Mouse (Mus musculus): ENCODE results near the gene Rasl2-9. TPM values are rescaled to one million over a fixed set of nuclear protein-coding genes. Genes with fewer than 3 reads are reported as not detected.

Rasl2-9 gene
- polyA plus RNA-seq, 1 experiment = 1.3 TPM

DNA sequence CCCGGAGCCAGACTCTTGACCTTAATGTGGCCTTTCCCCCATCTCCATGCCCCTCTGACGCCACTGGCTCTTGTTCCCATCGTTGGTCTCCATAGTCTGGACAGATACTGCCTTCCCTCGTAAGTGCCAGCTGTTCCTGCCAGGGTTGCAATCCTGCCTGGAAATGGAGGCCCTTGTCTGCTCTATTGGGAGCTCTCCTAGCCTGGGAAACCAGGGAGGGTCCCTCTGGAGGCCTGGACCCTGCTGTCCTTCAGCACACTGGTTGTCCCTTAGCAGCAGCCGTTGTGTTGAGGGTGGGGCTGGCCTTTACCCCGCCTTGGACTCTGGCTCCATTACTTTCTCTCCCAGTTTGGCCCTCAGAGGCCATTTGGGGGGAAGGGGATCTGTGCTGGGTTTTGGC lies 33.4 kb downstream of the Rasl2-9 start:
- no peak for TF ChIP-seq POLR2A (IDR thresholded peaks at IDR 0.05; ENCODE audit: insufficient read depth, low read length)
- no peak for TF ChIP-seq EP300 (IDR thresholded peaks at IDR 0.05; ENCODE audit: insufficient read depth, low read depth, low read length)
- no peak for TF ChIP-seq CTCF (IDR thresholded peaks at IDR 0.05; ENCODE audit: low read depth, low read length)
- Histone ChIP-seq H3K9me3 (replicated peaks; ENCODE audit: control insufficient read depth, insufficient read depth, low read length, poor library complexity, severe bottlenecking) (no peaks in the 10 kb centered on the region), H3K36me3 (ENCODE audit: control insufficient read depth, insufficient read depth, low read length, poor library complexity, severe bottlenecking) (peaks cover 28% of the 10 kb centered on the region), H3K9ac (ENCODE audit: low read depth, poor library complexity, severe bottlenecking) (no peak overlapping the region), H3K4me3 (ENCODE audit: low read depth, low read length) (no peak overlapping the region), H3K4me1 (ENCODE audit: control insufficient read depth, insufficient read depth, low read length) (no peaks in the 10 kb centered on the region), H3K27ac (ENCODE audit: insufficient read depth, low read length) (no peak overlapping the region), H3K27me3 (ENCODE audit: control insufficient read depth, insufficient read depth, low read length, poor library complexity, severe bottlenecking) (no peaks in the 10 kb centered on the region)

DNA sequence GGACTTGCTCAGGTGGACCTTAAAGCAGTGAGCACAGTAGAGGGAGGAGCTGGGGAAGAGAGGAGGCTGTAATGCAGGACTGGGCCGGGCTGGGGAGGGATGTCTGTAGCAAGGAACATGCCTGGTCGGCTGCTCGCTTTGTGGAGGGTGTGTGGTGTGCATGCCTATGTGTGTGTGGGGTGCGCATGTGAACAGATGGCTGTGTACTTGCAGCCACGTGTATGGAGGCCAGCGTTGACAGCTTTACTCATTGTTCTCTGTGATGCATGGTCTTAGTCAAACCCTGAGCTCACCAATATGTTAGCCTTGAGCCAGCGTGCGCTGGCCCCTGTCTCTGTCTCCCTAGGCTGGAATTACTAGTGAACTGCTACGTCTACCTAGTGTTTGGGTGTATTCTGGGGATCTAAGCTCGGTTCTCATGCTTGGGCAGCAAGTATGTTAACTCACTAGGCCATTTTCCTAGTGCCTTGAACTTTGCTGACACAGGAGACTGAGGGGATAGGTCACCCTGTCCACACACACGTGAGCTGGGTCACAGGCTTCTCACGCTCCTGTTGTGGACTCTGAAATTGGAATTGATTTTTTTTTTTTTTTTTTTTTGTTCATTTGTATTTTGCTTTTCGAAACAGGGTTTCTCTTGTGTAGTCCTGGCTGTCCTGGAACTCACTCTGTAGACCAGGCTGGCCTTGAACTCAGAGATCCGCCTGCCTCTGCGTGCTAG lies 34.6 kb downstream of the Rasl2-9 start:
- H3K9ac ChIP-seq (ENCODE audit: low read depth, poor library complexity, severe bottlenecking) = no peak overlapping the region
- no peak overlapping the region for H3K27ac ChIP-seq (ENCODE audit: insufficient read depth, low read length)
- H3K9me3 ChIP-seq (replicated peaks; ENCODE audit: control insufficient read depth, insufficient read depth, low read length, poor library complexity, severe bottlenecking) = no peaks in the 10 kb centered on the region
- H3K4me3 ChIP-seq (ENCODE audit: low read depth, low read length) = no peak overlapping the region
- TF ChIP-seq POLR2A (IDR thresholded peaks at IDR 0.05; ENCODE audit: insufficient read depth, low read length) (no peak), EP300 (IDR thresholded peaks at IDR 0.05; ENCODE audit: insufficient read depth, low read depth, low read length) (no peak), CTCF (IDR thresholded peaks at IDR 0.05; ENCODE audit: low read depth, low read length) (no peak)
- H3K36me3 ChIP-seq (ENCODE audit: control insufficient read depth, insufficient read depth, low read length, poor library complexity, severe bottlenecking) = peaks cover 25% of the 10 kb centered on the region
- H3K27me3 ChIP-seq (ENCODE audit: control insufficient read depth, insufficient read depth, low read length, poor library complexity, severe bottlenecking) = no peaks in the 10 kb centered on the region
- H3K4me1 ChIP-seq (ENCODE audit: control insufficient read depth, insufficient read depth, low read length) = no peaks in the 10 kb centered on the region

DNA sequence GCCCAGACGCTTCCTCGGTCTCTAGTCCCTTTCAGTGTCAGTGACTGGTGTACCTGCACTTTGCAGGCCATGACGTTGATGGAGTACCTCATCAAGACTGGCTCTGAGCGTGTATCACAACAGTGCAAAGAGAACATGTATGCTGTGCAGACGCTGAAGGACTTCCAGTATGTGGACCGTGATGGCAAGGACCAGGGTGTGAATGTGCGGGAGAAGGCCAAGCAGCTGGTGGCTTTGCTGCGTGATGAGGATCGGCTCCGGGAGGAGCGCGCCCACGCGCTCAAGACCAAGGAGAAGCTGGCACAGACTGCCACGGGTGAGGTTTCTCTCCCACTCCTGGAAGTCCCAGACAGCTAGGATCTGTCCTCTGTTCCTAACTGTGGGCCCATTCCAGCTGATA lies 35.9 kb downstream of the Rasl2-9 start:
- TF ChIP-seq CTCF (IDR thresholded peaks at IDR 0.05; ENCODE audit: low read depth, low read length) = no peak
- TF ChIP-seq EP300 (IDR thresholded peaks at IDR 0.05; ENCODE audit: insufficient read depth, low read depth, low read length) = no peak
- no peak for TF ChIP-seq POLR2A (IDR thresholded peaks at IDR 0.05; ENCODE audit: insufficient read depth, low read length)
- Histone ChIP-seq H3K27me3 (ENCODE audit: control insufficient read depth, insufficient read depth, low read length, poor library complexity, severe bottlenecking) (no peaks in the 10 kb centered on the region), H3K27ac (ENCODE audit: insufficient read depth, low read length) (no peak overlapping the region), H3K9me3 (replicated peaks; ENCODE audit: control insufficient read depth, insufficient read depth, low read length, poor library complexity, severe bottlenecking) (no peaks in the 10 kb centered on the region), H3K4me3 (ENCODE audit: low read depth, low read length) (no peak overlapping the region), H3K4me1 (ENCODE audit: control insufficient read depth, insufficient read depth, low read length) (no peaks in the 10 kb centered on the region), H3K9ac (ENCODE audit: low read depth, poor library complexity, severe bottlenecking) (no peak overlapping the region), H3K36me3 (ENCODE audit: control insufficient read depth, insufficient read depth, low read length, poor library complexity, severe bottlenecking) (peaks cover 23% of the 10 kb centered on the region)

DNA sequence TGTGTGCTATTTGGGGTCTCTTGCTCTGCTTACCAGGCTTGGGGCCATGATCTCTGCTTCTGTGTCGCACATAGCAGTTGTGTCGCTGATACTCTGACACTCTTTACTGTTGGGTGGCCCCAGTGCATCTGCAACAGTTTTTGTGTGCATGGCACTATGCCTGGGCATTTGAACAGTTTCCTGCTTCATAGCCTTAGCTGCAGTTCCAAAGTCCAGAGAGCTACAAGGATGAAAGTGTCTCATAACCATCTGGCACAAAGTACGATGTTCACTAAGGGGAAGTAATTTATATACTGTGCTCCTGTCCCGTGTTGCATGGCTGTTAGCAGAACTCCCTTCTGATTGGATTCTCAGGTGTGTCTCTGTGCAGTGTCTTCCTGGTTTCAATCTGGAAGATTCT lies 37.9 kb downstream of the Rasl2-9 start:
- peaks cover 1% of the 10 kb centered on the region for H3K4me1 ChIP-seq (ENCODE audit: control insufficient read depth, insufficient read depth, low read length)
- H3K27ac ChIP-seq (ENCODE audit: insufficient read depth, low read length) = no peak overlapping the region
- no peak overlapping the region for H3K4me3 ChIP-seq (ENCODE audit: low read depth, low read length)
- peaks cover 21% of the 10 kb centered on the region for H3K36me3 ChIP-seq (ENCODE audit: control insufficient read depth, insufficient read depth, low read length, poor library complexity, severe bottlenecking)
- TF ChIP-seq CTCF (IDR thresholded peaks at IDR 0.05; ENCODE audit: low read depth, low read length) (no peak), POLR2A (IDR thresholded peaks at IDR 0.05; ENCODE audit: insufficient read depth, low read length) (no peak), EP300 (IDR thresholded peaks at IDR 0.05; ENCODE audit: insufficient read depth, low read depth, low read length) (no peak)
- no peaks in the 10 kb centered on the region for H3K27me3 ChIP-seq (ENCODE audit: control insufficient read depth, insufficient read depth, low read length, poor library complexity, severe bottlenecking)
- no peak overlapping the region for H3K9ac ChIP-seq (ENCODE audit: low read depth, poor library complexity, severe bottlenecking)
- no peaks in the 10 kb centered on the region for H3K9me3 ChIP-seq (replicated peaks; ENCODE audit: control insufficient read depth, insufficient read depth, low read length, poor library complexity, severe bottlenecking)

DNA sequence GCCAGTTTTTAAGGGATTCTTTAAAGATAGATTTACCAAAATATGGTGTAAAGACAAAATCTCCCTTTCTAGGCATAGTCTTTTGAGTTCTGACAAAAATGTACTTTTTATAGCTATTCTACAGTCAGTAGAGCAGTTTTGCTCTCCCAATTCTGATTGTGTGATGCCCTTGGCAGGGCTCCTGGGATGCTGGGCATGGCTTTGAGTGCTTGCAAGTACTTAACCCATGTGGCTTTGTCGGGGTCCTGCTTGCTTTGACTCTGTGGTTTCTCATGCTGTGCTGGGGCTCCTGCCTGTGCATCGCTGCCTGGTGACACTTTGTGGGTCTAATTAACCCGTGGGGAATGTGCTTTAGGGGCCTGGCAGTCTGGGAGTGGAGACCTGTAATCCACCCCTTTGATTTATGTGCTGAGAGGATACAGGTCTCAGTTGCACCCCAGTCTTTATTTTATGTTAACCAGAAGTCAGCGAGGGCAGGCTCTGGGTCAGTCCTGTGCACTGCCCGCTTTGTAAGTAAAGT lies 38.8 kb downstream of the Rasl2-9 start:
- H3K4me3 ChIP-seq (ENCODE audit: low read depth, low read length) = no peak overlapping the region
- no peaks in the 10 kb centered on the region for H3K27me3 ChIP-seq (ENCODE audit: control insufficient read depth, insufficient read depth, low read length, poor library complexity, severe bottlenecking)
- H3K9me3 ChIP-seq (replicated peaks; ENCODE audit: control insufficient read depth, insufficient read depth, low read length, poor library complexity, severe bottlenecking) = no peaks in the 10 kb centered on the region
- no peak overlapping the region for H3K9ac ChIP-seq (ENCODE audit: low read depth, poor library complexity, severe bottlenecking)
- no peak for TF ChIP-seq EP300 (IDR thresholded peaks at IDR 0.05; ENCODE audit: insufficient read depth, low read depth, low read length)
- no peak for TF ChIP-seq POLR2A (IDR thresholded peaks at IDR 0.05; ENCODE audit: insufficient read depth, low read length)
- TF ChIP-seq CTCF (IDR thresholded peaks at IDR 0.05; ENCODE audit: low read depth, low read length) = no peak
- H3K36me3 ChIP-seq (ENCODE audit: control insufficient read depth, insufficient read depth, low read length, poor library complexity, severe bottlenecking) = peaks cover 21% of the 10 kb centered on the region
- no peak overlapping the region for H3K27ac ChIP-seq (ENCODE audit: insufficient read depth, low read length)
- H3K4me1 ChIP-seq (ENCODE audit: control insufficient read depth, insufficient read depth, low read length) = peaks cover 1% of the 10 kb centered on the region

DNA sequence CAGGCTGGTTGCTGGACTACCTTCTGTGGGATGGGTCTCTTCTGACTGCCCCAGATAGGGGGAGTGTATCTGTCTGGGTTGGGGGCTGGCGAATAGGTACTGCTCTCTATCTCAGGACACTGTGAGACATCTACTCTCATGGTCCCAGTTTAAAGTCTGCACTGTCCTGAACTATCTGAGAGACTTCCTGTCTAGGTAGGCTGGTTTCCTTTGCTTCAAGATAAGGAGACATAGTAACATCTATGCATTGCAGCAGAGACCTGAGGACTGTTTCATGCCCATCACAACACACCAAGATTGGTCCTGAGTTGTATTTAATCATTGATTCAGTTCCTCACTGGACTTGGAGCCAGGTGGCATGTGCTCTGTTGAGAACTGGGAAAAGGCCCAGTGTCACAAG lies 40.2 kb downstream of the Rasl2-9 start:
- Histone ChIP-seq H3K4me1 (ENCODE audit: control insufficient read depth, insufficient read depth, low read length) (peaks cover 1% of the 10 kb centered on the region), H3K9ac (ENCODE audit: low read depth, poor library complexity, severe bottlenecking) (no peak overlapping the region), H3K4me3 (ENCODE audit: low read depth, low read length) (no peak overlapping the region), H3K36me3 (ENCODE audit: control insufficient read depth, insufficient read depth, low read length, poor library complexity, severe bottlenecking) (peaks cover 21% of the 10 kb centered on the region), H3K27ac (ENCODE audit: insufficient read depth, low read length) (no peak overlapping the region), H3K9me3 (replicated peaks; ENCODE audit: control insufficient read depth, insufficient read depth, low read length, poor library complexity, severe bottlenecking) (no peaks in the 10 kb centered on the region), H3K27me3 (ENCODE audit: control insufficient read depth, insufficient read depth, low read length, poor library complexity, severe bottlenecking) (no peaks in the 10 kb centered on the region)
- TF ChIP-seq CTCF (IDR thresholded peaks at IDR 0.05; ENCODE audit: low read depth, low read length) (no peak), POLR2A (IDR thresholded peaks at IDR 0.05; ENCODE audit: insufficient read depth, low read length) (no peak), EP300 (IDR thresholded peaks at IDR 0.05; ENCODE audit: insufficient read depth, low read depth, low read length) (no peak)
